Mouse (Mus musculus) CH12.LX (cell line): Measurements from ENCODE around the gene Sdc4.

Experiments
- CTCF ChIP-seq, 2 experiments: IDR thresholded peaks in 1 of 2; conservative IDR thresholded peaks in 1 of 2; 2 replicates each; pipeline ENCODE4 v1.5.1; 2011 to 2012; ENCODE audit warnings: low read depth in 2 of 2, low read length in 2 of 2, improper control_type of control experiment in 1 of 2, inconsistent platforms in 1 of 2, mild to moderate bottlenecking in 1 of 2, moderate library complexity in 1 of 2
- ELF1 ChIP-seq: IDR thresholded peaks from 2 replicates; pipeline ENCODE4 v1.6.1; 2014; ENCODE audit warnings: low read depth, mild to moderate bottlenecking, inconsistent platforms, low read length, improper control_type of control experiment
- POLR2AphosphoS2 ChIP-seq: IDR thresholded peaks from 2 replicates; pipeline ENCODE4 v1.6.1; 2011; ENCODE audit warnings: low read depth, low read length, improper control_type of control experiment

DNA sequence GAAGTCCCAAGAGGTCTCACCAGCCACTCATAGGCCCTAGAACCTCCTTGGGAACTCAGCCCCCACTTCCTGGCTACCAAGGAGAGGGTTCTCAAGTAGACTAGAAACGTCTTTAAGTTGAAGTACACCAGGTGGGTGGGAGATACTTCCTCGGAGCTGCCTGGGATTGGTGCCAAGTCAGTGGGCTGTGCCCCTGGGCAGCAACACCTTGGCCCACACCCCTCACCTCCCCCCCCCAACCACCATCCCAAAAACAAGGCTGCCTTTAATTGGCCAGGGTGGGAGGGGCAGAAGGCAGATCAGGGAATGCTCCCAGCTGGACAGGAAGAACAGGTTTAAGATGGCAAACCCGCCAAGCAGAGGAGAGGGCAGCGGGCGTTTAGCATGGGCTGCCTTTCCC is 3.4 kb downstream of the Sdc4 start:
- TF ChIP-seq POLR2AphosphoS2, result no peak
- TF ChIP-seq ELF1, result no peak
- no peak for TF ChIP-seq CTCF (conservative IDR thresholded peaks at IDR 0.05 in 1 of 2, IDR thresholded peaks at IDR 0.05 in 1 of 2; ENCODE audit: low read depth in 2 of 2, low read length in 2 of 2)
